Mouse (Mus musculus) lung, postnatal 36 days (tissue): ENCODE data around the gene Foxp1.

Experiments
- DNase-seq: peaks from one replicate; pipeline ENCODE4 v3.0.0; 2022; ENCODE audit warnings: mixed read lengths

Foxp1 gene

DNA sequence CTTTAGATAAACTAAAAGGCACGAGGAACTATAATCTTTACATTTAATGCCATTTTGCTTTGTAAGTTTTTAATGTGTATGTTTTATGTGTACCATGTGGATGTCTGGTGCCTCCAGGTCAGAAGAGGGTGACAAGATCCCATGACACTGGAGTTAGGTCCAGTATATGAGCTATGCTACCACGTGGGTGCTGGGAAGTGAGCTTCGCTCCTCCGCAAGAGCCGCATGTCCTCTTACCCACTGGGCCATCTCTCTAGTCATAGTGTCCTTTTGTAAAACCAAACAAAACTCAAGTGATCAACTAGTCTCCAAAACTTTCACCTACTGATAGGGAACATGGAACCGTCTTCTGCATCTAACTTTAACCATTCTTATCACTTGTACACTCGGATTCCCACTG lies 542.5 kb downstream of the Foxp1 start:
- no peak for DNase-seq

DNA sequence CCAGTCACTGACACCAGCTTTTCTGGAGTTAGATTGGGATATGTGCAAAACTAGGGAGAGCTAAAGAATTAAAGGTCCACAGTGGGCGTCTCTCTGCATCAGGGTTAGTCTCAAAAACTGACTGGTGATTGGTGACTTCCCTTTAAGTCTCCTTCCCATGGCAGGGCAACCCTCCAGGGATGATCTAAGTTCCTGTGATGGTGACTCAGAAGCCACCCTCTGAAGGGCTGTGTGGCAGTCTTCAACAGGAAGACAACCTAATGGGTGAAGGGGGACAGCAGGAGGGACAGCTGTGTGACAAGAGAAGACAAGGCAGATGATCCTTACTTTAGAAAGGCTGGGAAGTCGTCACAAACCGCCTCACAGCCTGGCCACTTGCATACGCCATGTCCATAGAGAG lies 544.7 kb downstream of the Foxp1 start:
- peak; percentile 62 for DNase-seq

DNA sequence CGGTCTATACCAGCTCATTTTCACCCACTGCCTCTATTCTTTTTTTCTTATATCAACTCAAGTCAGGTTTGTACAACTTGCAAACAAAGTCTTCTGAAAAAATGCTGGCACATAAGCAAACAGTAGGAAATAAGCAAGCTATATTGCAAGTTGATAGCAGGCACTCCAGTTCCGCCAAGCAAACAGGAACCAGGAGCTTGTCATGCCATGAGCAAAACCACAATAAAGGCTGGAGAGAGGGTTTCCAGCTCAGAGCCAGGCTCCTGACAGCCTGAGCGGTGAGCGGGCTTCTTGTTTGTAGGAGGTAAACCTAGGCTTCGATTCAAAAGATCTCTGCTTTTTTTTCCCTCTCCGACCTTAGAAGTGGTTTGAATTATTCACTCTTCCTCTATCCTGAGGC lies 546.6 kb downstream of the Foxp1 start:
- peak; percentile 58 for DNase-seq

DNA sequence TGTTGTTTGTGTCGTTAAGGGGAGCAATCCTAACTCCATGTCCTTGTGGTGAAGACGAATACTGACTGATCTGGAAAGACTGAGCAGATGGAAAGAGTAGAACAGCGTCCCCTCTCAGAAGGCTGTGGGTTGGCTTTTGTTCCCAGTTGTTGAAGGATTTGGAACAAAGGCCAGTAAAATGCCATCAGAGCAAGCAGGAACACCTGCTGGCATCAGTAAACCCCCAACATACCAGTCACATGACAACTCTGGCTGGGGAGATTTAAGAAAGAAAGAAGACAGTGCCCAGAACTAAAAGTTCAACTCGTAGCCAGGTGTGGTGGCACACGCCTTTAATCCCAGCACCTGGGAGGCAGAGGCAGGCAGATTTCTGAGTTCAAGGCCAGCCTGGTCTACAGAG lies 549.1 kb downstream of the Foxp1 start:
- DNase-seq, result no peak

DNA sequence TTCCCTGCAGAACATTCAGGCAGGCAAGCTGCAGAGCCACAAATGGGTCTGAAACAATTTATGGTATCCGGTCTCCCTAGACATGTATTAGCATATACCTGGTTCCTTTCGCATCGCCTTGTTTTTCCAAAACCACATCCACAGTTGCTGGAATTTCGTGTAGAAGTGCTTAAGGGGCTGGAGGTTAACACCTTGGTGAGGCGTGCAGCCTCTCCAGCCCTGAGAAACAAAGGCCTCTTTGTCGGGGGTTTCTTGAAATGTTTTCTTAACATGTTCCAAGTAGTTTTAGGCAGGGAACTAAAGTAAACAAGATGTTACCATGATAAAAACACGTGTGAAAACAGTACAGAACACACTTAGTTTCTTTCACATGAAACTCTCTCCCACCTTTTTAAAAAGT lies 550.1 kb downstream of the Foxp1 start:
- DNase-seq, result no peak

DNA sequence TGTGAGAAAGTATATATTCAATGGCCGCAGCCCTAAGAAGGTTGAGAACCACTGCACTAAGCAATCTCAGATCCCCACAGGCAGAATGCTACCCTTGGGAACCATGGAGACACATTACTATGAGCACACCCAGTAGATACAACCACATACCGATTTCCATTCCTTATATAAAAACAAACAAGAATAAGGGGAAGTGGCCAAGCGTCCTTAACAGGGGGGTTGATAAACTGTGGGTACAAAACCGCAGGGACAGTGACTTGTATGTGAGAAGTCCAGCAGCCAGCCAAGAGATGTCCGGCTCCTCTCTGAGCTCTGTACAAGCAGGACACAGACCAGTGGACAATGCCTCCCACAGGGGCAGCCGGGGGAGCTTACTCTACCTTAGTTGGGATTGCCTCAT lies 563.2 kb downstream of the Foxp1 start:
- DNase-seq, result peak; percentile 41

DNA sequence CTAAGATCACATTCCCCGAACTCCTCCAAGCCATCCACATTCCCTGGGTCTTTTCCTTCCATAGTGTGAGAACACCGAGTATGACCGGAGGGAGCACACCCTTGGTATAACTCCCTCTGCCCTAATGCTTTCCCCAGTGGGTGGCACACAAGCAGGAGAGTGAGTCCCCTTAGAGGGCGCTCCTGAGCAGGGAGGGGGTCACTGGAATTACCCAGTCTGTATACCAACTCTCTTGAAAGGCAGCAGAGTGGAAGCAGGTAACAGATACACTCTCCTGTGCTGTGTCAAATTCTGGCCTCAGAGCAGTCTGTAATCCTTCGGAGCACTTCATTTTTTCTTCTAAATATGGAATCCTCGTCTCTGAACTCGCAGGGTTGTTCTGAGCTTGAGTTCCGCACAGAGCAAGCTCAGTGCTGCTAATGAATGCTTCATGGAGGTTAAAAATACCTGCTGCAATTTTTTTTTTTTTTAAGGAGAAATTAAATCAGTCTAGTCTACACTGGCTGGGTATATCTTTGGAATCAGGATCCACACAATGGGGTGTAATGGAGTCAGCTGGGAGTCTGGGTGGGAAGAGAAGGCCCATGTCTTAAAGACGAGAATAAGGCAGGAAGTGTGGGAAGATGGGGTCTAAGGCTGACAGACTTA lies 565.9 kb downstream of the Foxp1 start:
- DNase-seq, result peak; percentile 51

DNA sequence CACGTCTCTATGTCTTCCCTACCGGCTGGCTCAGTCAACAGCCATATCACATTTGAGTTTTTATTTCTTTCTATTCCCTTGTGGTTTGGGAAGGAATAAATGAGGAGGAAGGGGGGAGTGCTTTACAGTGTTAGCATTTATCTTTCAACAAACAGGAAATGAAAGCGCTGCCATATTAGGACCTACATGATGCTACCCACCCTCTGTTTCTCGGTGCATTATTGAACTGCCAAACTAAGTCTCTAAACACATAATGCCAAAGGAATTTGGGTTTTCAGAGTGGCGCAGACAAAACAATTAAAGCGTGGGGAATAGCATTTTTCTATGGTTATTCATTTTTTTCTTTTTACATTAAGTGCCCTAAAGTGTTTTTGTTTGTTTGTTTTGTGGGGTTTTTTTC lies 566.8 kb downstream of the Foxp1 start:
- no peak for DNase-seq

DNA sequence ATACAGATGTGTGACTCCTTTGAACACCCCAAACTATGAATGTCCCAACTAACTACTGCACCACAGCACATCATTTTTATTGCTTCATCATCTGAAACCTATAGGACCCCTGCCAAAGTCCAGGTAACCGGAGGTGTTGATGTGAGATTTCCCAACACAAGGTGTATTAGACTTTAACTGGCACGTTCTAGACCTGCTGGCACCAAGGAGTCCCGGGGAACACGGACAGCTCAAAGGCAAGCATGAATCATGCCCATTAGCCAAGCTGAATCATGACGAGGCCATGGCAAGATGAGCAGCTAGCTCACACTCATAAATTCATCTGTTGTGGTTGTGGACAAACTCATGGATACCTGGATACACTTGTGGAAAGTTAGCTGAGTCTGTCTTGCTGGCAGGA lies 568.1 kb downstream of the Foxp1 start:
- no peak for DNase-seq

DNA sequence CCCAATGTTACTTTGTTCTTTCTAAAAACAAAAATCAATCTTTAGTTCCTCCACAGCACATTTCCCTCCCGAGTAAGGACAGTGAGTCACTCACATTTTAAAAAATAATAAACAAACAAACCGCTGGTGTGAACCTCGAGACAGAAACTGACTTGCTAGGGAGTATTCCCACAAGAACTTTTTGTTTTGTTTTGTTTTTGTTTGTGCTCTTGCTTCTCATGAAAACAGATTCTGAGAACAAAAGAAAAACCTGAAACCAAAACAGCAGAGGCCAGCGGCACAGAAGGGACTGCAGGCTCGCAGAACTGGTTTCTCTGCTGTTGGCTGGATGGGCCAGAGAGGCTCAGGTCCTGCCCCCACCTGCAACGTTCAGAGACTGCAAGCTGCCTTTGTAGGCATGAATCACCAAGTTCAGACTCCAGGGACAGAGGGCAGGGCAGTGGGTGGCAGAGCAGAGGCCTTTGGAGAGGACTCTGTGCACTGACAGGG lies 572.8 kb downstream of the Foxp1 start:
- peak; percentile 76 for DNase-seq

DNA sequence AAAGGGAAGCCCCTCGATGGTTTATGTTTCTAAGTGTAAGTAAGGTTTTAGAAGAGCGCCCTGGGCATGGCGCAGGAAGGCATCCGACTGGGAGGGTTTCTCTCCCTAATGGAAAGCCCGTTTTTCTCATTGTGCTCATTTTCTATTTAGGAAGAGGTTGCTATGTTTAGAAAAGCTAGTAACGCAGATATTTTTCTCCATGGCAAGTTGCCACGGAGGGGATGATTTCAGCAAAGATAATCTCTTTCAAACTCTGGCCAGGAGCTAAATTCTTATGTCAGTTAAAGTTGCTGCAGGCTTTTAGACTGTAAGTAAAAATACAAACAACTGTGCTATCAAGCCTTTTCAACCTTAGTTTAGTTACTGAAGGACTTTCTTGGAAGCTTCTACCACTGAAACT lies 573.2 kb downstream of the Foxp1 start:
- peak; percentile 31 for DNase-seq

DNA sequence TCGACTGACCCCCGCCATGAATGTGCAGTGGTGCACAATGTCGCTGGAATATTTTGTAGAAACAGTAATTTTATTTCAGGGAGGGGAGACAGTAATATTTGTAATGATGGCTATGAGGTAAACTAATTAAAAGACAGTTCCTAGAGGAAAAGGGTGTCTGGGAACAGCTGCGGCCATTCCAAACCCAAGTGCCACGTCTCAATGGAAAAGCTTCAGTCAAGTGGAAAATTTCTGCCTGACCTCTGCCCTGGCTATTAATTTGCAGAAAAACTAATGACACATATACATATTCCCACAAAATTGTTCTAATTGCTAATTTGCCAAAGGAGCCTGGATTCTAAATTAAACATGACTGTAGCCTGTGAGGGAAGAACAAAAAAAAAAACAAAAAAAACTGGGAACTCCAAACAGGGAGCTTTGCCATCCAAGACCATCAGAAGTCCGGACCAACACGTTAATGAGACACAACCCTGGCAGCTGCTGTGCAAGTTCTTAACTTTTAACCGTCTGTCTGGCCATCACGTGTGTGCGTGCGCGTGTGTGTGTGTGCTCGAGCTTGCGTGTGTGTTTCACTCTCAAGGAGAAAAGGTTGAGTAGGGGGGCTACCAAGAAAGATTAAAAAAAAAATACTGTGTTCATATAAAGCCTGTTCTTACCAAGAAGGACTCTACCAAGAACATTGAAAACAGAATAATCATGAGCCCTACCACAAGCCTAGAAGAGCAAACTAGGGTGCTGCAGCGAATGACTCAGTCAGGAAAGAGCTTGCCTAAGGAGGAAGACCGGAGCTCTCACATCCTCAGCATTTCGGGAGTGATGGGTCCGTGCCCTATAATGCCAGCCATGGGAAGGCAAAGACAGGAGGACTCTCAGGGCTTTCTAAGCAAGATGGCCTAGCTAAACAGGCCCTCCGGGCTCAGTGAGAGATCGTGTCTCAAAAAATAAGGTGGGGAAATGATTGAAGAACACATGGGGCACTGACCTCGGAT lies 574.1 kb downstream of the Foxp1 start:
- DNase-seq, result no peak

DNA sequence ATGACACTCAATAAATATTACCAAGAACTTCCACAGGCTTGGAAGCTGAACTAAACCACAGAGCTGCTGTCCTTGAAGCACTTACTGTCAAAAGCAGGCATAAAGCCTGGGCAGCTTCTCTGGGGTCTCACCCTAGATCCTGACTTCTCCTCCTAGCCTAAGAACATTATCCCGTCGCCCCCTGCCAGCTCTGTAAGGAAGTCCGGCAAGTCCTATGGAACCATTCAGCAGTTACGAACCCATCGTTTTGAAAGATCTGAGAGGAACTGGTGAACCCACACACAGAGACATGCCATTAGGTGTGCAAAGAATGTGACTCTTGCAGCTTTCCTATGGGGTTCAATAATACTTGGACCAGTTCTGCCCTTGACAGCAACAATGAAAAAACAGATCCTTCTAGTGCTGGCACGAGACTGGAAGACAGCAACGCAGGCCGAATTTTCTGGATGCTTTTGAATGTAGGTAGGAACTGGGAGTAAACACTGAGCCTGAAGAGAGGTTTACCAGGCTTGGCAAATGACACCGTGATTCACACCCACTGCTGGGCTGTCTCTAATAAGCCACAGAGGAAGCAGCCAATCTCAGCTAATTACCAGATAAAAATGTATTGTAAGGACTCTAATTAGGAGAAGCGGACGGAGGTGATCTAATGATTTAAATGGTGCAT lies 574.9 kb downstream of the Foxp1 start:
- peak; percentile 26 for DNase-seq

DNA sequence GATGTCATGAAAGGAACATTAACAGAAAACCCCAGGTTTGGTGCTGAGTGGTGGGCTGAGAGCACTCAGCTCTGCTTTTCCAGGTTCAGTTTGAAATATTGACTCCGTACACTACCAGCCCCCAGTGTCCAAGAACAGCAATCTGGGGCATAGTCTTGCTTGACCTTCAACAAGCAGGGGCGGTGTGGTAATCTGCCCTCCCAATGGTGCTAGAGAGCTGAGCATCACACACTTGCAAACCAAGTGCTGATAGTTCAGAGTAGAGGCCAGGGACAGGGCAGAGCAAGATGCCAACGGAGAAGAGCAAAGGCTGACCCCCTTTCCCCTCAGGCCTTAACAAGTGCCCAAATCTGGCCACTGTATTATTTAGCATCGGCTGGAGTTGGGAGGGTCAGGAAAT lies 575.8 kb downstream of the Foxp1 start:
- no peak for DNase-seq

DNA sequence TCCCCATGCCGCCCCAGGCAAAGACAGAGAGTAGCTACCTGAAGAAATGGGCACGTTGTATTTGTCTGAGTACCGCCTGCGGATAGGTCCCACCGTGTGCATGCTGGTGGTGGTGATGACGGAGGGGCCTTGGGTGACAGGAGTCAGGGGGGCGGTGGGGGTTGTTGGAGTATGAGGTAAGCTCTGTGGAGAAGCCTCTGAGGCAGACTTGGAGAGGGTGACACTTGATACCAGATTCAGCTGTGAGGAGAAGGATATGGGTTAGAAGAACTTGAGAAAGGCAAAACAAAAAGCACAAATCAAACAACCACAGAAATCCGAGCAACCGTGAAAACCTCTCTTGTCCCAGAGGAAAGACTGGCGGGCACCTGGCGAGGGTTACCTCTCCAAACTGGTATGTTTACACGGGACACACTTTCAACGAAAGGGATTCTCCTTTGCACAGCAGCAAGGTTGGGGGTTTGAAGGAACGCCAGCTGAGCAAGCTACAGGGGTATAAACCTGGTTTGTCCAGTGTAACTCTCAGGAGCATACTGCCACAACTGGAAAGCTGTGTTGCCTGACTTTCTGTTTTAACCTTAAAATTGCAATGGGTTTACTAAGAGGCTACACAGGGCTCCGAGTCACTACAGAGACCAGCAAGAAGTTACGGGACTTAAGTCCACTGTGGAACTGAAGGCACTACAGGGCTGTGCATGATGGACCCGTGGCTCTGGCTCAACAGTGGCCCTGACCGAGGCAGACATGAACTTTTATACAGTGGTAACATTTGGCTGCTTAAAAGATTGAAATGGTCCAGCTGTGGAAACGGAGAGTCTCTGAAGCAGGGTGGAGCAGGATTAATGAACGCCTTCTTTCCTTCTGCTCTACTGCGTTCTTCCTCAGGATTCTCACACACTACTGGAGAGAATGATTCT lies 576.8 kb downstream of the Foxp1 start:
- DNase-seq, result no peak

DNA sequence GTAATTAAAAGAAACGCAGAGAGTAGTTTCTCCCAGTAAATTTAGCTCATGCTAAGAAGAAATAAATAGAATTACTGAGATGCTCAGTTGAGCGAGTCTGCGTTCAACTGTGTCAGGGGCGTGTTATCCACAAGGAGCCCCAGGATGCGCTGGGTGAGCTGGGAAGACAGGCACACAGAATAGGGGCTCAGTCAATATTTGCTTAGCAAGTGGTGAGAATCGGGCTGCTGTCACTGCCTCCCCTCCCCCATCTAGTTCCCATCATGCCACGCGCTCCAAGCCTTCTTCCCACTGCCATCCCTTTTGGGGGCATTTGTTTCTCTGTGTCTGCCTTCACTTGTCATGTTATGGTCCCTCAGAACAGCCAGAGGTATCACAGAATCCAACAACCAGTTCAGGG lies 584.2 kb downstream of the Foxp1 start:
- no peak for DNase-seq

DNA sequence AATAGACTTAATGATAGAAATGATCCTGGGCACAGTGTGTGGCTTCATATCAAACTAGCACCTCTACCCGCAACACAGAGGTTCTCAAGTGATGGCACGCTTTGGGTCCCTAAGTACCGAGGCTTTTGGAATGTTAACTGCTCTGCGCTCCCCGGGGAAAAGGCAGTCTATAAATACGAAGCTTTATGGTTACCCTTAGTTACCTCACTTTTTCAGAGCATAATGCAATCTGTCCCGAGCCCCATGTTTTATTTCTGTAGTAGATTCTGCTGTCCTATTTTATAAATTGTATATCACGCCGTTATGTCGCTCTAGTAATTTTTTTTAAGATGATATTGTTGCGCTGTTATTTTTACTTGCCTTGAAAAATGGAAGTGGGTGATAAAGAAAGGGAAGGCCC lies 585.0 kb downstream of the Foxp1 start:
- no peak for DNase-seq

DNA sequence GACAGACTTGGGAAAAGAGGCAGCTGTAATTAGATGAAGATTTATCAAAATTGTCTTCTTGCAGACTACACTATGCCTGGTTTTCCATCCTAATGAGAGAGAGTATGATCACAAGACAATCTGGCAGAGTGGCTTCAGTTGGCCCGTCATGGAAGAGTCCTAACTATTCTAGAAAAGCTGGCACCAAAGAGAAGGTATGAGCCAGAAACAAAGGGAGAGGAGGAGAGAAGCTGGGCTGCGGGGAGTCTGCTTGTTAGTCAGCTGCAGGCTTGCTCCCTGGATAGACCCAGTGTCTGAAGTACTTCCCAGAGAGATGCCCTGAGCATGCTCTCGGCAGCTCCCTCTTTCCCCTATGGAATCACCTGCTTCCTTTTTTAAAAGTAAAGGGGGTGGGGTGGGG lies 586.1 kb downstream of the Foxp1 start:
- DNase-seq, result no peak

DNA sequence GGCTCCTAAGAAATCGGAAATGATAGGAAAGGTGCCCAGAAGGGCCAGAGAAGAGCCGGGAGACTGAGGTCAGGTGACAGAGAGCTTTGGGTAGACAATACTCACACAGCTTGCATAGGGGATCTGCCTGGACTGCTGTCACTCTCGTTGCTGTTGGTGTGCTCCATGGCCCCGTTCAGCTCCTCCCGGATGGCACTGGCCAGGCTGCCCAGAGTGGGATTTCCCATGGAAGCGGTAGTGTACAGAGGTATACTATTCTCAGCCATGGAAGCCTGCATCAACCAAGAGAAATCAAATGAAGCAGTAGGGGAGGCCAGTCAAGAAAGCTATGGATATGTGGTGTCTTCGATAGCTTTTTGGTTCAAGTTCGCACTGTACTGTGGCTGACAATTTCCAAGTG lies 587.4 kb downstream of the Foxp1 start:
- no peak for DNase-seq

DNA sequence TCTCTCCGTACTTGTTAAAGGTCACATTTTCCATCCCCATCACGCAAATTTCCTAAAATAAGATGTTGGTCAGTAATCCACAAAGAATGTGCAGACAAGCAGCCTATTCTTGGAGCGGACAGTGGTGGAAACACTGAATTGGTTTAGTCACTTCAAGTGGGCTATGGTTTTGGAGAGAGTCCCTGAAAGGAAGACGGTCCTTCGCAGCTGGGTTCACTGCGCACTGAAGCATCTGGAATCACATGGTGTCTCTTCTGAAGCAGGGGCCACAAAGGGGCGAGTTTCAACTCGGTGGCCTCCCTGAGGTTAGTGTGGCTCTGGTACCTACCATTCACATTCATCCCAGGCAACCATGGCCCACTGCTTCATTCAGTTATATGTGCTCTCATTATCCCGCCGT lies 588.1 kb downstream of the Foxp1 start:
- no peak for DNase-seq

DNA sequence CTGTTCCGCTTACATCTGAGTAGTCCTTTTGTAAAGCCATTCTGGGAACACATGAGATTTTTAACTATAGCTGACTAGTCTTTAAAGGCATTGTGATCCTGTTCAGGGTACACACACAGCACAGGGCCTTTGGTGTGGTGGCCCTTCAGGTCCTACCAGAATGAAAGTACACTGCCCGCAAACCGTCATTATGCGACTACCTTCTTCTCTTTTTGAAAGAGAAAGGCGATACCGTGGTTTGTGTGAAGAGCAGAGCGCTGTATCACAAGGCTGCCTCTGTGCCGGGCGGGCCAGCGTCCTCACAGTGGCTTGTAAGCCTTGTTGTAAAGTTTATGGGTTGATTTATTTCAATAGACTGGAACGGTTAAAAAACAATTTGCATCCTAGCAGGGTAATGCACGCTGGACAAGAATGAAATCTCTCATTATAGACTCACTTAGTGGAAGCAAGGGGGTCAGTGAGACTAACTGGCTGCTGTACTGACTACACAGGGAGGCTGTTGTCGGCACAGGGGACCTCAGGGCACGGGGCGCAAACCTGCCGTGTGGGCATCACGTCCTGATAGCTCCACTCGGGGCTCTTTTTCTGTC lies 589.3 kb downstream of the Foxp1 start:
- no peak for DNase-seq

DNA sequence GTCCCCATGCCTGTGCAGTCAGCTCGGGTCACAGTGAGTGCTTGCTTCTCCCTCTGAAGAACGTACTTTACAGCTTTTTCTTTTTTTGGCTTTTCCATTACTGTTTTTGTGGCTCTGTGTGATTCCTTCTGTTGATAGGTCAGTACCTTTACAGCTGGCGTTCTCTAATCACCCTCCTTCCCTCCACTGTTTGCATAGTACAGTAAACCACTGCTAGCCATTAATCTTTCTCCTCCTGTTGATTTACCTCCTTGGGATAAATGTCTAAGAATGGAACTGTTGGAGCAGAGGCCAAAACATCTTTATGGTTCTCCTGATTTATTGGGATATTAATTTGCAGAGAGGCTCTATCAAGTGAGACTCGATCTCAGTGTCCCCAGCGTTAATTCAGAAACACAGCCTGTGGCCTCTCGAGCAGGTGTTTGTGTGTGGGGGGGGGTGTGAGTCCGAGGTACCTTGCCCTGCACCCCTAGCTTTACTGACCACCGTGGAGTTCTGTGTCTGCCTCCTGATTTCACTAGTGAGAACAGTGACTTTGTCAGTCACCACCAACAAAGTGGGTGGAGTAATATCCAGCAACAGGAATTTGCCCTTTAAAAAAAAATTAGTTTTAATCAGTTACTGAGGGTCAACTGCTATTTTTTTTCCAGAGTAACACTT lies 590.5 kb downstream of the Foxp1 start:
- DNase-seq, result no peak
